Mouse (Mus musculus) neural tube, embryonic 14.5 days (tissue): Measurements from ENCODE around the gene Lrrc1. TPM values are rescaled to one million over a fixed set of nuclear protein-coding genes. Genes with fewer than 3 reads are reported as not detected.

Experiments
- ATAC-seq: fragments of 200-750 bp; cut with Nextera tagmentation; 2 replicates; pipeline ENCODE4 v1.8.0; 2017; ENCODE audit warnings: low read depth, mild to moderate bottlenecking, moderate TSS enrichment, moderate library complexity
- H3K27ac ChIP-seq: fragments of 300-500 bp; sonication (generic); 2 replicates; pipeline ENCODE4 v1.5.1; 2014; ENCODE audit warnings: low read depth, mild to moderate bottlenecking, control low read depth, low read length, moderate library complexity, mixed read lengths
- H3K27me3 ChIP-seq: fragments of 300-500 bp; sonication (generic); 2 replicates; pipeline ENCODE4 v1.6.1; 2014; ENCODE audit warnings: low read length; ENCODE audit not compliant: control insufficient read depth, insufficient read depth
- H3K36me3 ChIP-seq: fragments of 300-500 bp; sonication (generic); 2 replicates; pipeline ENCODE4 v1.6.1; 2014; ENCODE audit warnings: low read length, mixed read lengths; ENCODE audit not compliant: control insufficient read depth, insufficient read depth
- H3K4me1 ChIP-seq: fragments of 300-500 bp; sonication (generic); 2 replicates; pipeline ENCODE4 v1.6.1; 2014; ENCODE audit warnings: low read length; ENCODE audit not compliant: control insufficient read depth, insufficient read depth
- H3K4me2 ChIP-seq: fragments of 300-500 bp; sonication (generic); 2 replicates; pipeline ENCODE4 v1.6.1; 2014; ENCODE audit warnings: mild to moderate bottlenecking, low read depth, low read length, control low read depth
- H3K4me3 ChIP-seq: fragments of 300-500 bp; sonication (generic); 2 replicates; pipeline ENCODE4 v1.5.1; 2014; ENCODE audit warnings: low read depth, low read length, control low read depth, mixed read lengths
- H3K9ac ChIP-seq: fragments of 300-500 bp; sonication (generic); replicated peaks from 2 replicates; pipeline ENCODE4 v1.6.1; 2014; ENCODE audit warnings: low read depth, mild to moderate bottlenecking, control low read depth, low read length, mixed read lengths
- H3K9me3 ChIP-seq: fragments of 300-500 bp; sonication (generic); 2 replicates; pipeline ENCODE4 v1.6.1; 2016; ENCODE audit warnings: low read length; ENCODE audit not compliant: control insufficient read depth
- WGBS: fragments of 180-500 bp; shearing (Covaris S2); extraction: QIAGEN DNeasy Blood & Tissue Kit; methylation state at CpG from one replicate; pipeline ENCODE4 v1.1.7; 2014; 5-methylcytosine and 5-hydroxymethylcytosine counted together
- polyA plus RNA-seq: library from polyadenylated mRNA; unstranded; fragments of >200 nt; fragmentation: Nextera tagmentation; extraction: Ambion mirVana; gene quantifications from 2 replicates; pipeline ENCODE4 v1.2.1, GENCODE M21; 2014

The Lrrc1 gene
- polyA plus RNA-seq, 1 experiment from 2014 or later: 7.9 TPM

GRCm38 (mm10) chr9:77466926-77467325, 77.7 kb downstream of the Lrrc1 start:
- Histone ChIP-seq H3K27me3 (no peaks in the 10 kb centered on the region), H3K9me3 (no peaks in the 10 kb centered on the region), H3K9ac (no peak overlapping the region), H3K27ac (no peak overlapping the region), H3K36me3 (no peaks in the 10 kb centered on the region), H3K4me2 (no peak overlapping the region), H3K4me3 (no peak overlapping the region), H3K4me1 (0 out of 2 replicates have a peak, but pooled peaks cover 4% of the 10 kb centered on the region)
- 91% methylated on average over 5 of the region's 5 CpGs for WGBS
- no peak for ATAC-seq

DNA sequence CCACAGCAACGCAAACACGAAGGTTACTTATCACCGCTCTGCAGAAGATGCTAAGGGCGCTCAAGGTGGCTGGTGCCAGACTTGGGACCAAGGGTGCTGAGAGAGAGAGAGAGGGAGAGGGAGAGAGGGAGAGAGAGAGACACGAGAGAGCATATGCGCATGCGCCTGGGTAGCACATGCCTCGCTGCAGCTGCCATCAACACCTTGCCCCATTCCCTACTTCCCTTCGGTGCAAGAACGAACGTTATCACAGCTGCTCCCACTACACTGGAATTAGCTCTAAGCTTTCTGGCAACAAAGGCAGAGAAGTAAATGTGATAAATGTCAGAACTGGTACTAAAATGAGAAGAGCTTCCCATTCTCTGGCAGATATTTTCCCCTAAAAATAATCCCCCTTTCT, 79.3 kb downstream of the Lrrc1 start:
- no peak overlapping the region for H3K27ac ChIP-seq
- ATAC-seq: no peak

DNA sequence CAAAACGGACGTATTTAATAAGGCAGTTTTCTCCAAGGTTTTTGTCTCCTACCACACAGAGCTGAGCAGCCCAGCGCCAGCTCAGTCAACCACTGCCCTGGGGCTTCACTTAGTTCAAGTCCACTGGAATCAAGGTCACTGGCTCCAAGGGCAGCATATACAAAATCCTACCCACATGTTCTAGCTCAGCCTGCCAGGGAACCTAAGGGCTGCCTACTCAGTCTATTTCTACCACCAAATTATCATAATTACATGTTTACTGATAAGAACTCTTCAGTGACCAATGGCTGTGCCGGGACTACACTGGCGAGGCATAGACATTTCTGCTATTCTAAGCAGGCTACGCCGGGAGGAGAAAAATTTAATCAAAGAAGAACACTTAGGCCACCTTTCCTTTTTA, 80.8 kb downstream of the Lrrc1 start:
- Histone ChIP-seq H3K4me3 (no peak overlapping the region), H3K9me3 (no peaks in the 10 kb centered on the region), H3K36me3 (no peaks in the 10 kb centered on the region), H3K27me3 (no peaks in the 10 kb centered on the region), H3K4me2 (no peak overlapping the region), H3K4me1 (0 out of 2 replicates have a peak, but pooled peaks cover 4% of the 10 kb centered on the region), H3K9ac (no peak overlapping the region), H3K27ac (no peak overlapping the region)
- 0 out of 2 replicates have a peak, but pooled peaks have one; percentile 1 for ATAC-seq
- WGBS: 76% methylated on average over 7 of the region's 7 CpGs

More for the DNA sequence above, 79.3 kb downstream of the Lrrc1 start:
- Histone ChIP-seq H3K36me3 (no peaks in the 10 kb centered on the region), H3K4me1 (0 out of 2 replicates have a peak, but pooled peaks cover 4% of the 10 kb centered on the region), H3K9ac (no peak overlapping the region), H3K9me3 (no peaks in the 10 kb centered on the region), H3K27me3 (no peaks in the 10 kb centered on the region), H3K4me3 (no peak overlapping the region), H3K4me2 (no peak overlapping the region)
- WGBS: 56% methylated on average over 11 of the region's 11 CpGs

GRCm38 (mm10) chr9:77463195-77463594, 81.5 kb downstream of the Lrrc1 start:
- no peak overlapping the region for H3K27ac ChIP-seq
- no peak overlapping the region for H3K4me2 ChIP-seq
- H3K9me3 ChIP-seq: no peaks in the 10 kb centered on the region
- no peak overlapping the region for H3K4me3 ChIP-seq
- no peak overlapping the region for H3K9ac ChIP-seq
- H3K36me3 ChIP-seq: no peaks in the 10 kb centered on the region
- H3K4me1 ChIP-seq: 0 out of 2 replicates have a peak, but pooled peaks cover 4% of the 10 kb centered on the region
- 73% methylated on average over 4 of the region's 4 CpGs for WGBS
- no peak for ATAC-seq
- H3K27me3 ChIP-seq: no peaks in the 10 kb centered on the region

DNA sequence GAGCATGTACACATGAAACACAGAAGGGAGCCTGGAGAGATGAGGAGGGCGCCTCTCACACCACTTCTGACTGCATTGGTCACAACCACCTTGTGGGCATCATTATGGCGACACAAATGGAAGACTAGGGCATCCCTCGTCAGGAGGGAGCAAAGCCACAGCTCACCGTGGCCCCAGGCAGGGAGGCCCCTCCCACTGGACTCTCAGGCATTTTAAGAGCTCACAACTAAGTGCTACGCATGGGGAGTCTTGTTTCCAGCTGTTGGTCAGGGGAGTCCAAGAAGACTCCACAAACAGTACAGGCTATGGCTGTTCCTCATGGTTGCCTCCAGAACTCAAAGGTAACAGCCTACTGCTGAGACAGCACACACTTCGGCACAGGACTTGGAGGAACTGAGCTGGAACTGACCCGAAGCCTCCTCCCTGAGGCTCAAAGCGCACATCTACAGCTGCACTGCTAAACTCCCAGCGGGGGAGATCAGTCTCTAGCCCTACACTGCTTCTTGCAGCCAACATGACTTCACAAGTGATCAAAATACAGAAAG, 83.2 kb downstream of the Lrrc1 start:
- 0 out of 2 replicates have a peak, but pooled peaks cover 4% of the 10 kb centered on the region for H3K4me1 ChIP-seq
- ATAC-seq: no peak
- H3K9ac ChIP-seq: no peak overlapping the region
- no peaks in the 10 kb centered on the region for H3K36me3 ChIP-seq
- WGBS: 80% methylated on average over 9 of the region's 9 CpGs
- H3K27me3 ChIP-seq: no peaks in the 10 kb centered on the region
- H3K4me2 ChIP-seq: no peak overlapping the region
- H3K27ac ChIP-seq: no peak overlapping the region
- no peaks in the 10 kb centered on the region for H3K9me3 ChIP-seq
- H3K4me3 ChIP-seq: no peak overlapping the region

GRCm38 (mm10) chr9:77460408-77460807, 84.3 kb downstream of the Lrrc1 start:
- no peak for ATAC-seq
- H3K4me2 ChIP-seq: no peak overlapping the region
- H3K36me3 ChIP-seq: no peaks in the 10 kb centered on the region
- H3K27ac ChIP-seq: no peak overlapping the region
- 0 out of 2 replicates have a peak, but pooled peaks cover 4% of the 10 kb centered on the region for H3K4me1 ChIP-seq
- no peaks in the 10 kb centered on the region for H3K27me3 ChIP-seq
- no peaks in the 10 kb centered on the region for H3K9me3 ChIP-seq
- H3K4me3 ChIP-seq: no peak overlapping the region
- 91% methylated on average over 14 of the region's 14 CpGs for WGBS
- H3K9ac ChIP-seq: no peak overlapping the region

GRCm38 (mm10) chr9:77459365-77459764, 85.3 kb downstream of the Lrrc1 start:
- Histone ChIP-seq H3K4me3 (no peak overlapping the region), H3K9me3 (no peaks in the 10 kb centered on the region), H3K27ac (no peak overlapping the region), H3K4me1 (0 out of 2 replicates have a peak, but pooled peaks cover 4% of the 10 kb centered on the region), H3K4me2 (no peak overlapping the region), H3K27me3 (no peaks in the 10 kb centered on the region), H3K36me3 (no peaks in the 10 kb centered on the region), H3K9ac (no peak overlapping the region)
- no peak for ATAC-seq
- WGBS: 90% methylated on average over 2 of the region's 2 CpGs

DNA sequence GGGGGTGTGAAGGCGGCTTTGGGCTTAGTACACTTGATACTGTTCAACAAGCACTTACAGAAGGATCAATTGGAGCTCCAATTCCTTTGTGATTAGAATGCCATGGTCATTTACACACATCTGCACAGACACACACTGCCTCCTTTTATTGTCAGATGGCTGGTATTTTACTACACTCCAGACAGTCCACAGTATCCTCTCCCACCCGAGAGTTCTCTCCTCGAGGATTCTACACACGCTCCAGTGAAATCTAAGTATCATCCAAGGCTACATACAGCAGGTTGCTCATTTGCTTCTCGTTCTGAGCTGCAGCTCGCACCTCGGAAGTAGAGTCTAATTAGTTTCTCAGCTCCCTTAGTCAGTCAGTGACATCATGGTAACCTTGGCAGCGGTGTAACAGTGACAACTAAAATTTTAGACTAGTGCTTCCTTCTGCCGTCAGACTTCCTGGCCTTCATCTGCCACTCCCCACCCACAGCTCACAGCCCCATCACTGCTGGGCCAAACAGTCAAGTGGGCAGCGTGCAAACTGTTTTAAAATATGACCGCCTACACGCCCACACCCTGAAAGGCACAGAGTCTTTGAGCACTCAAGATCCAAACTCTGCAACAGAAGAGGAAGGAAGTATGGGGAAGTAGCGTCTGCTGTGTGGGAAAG, 88.4 kb downstream of the Lrrc1 start:
- peak; percentile 54; the same call in 1 of the 2 replicates for ATAC-seq
- WGBS: 65% methylated on average over 13 of the region's 13 CpGs
- Histone ChIP-seq H3K9ac (no peak overlapping the region), H3K9me3 (no peaks in the 10 kb centered on the region), H3K27me3 (no peaks in the 10 kb centered on the region), H3K4me2 (no peak overlapping the region), H3K36me3 (no peaks in the 10 kb centered on the region), H3K4me1 (no peaks in the 10 kb centered on the region), H3K27ac (no peak overlapping the region), H3K4me3 (no peak overlapping the region)

- no peak overlapping the region for H3K4me3 ChIP-seq
- no peak overlapping the region for H3K9ac ChIP-seq
- H3K27me3 ChIP-seq: no peaks in the 10 kb centered on the region
- H3K9me3 ChIP-seq: no peaks in the 10 kb centered on the region
- H3K4me1 ChIP-seq: no peaks in the 10 kb centered on the region
- WGBS: 63% methylated on average over 19 of the region's 19 CpGs
- no peak overlapping the region for H3K4me2 ChIP-seq
- ATAC-seq: peak; percentile 19; the same call in 1 of the 2 replicates
- no peaks in the 10 kb centered on the region for H3K36me3 ChIP-seq
- H3K27ac ChIP-seq: no peak overlapping the region
These were observed 89.1 kb downstream of the Lrrc1 start for GRCm38 (mm10) chr9:77455439-77456168.
